Comparison of ENCODE assay signal across 8 mouse cellular contexts in genomic region chr10:45800070-45800851, GRCm38 (mm10).
DNase-seq lines count a peak whose midpoint lies in the region; ATAC-seq and TF ChIP-seq lines count a peak whose summit lies in the region.

No protein-coding gene starts in this region.

- peaks cover 3% of the 10 kb centered on the region; the same call in 1 of the 2 replicates for H3K4me1 ChIP-seq in embryonic facial prominence, embryonic 13.5 days
- H3K4me1 ChIP-seq in liver, postnatal 0 days (ENCODE audit: insufficient read depth): no peaks in the 10 kb centered on the region

- no peaks in the 10 kb centered on the region for H3K36me3 ChIP-seq in embryonic facial prominence, embryonic 13.5 days
- H3K36me3 ChIP-seq in liver, postnatal 0 days (replicated peaks; ENCODE audit: insufficient read depth, low read length): no peaks in the 10 kb centered on the region

- peak; percentile 73 for TF ChIP-seq CTCF in liver, postnatal 0 days (IDR thresholded peaks at IDR 0.05; ENCODE audit: low read depth)

- no peak for TF ChIP-seq EP300 in liver, postnatal 0 days (IDR thresholded peaks at IDR 0.05; ENCODE audit: low read depth)

- peak overlapping the region; percentile 22; the same call in 1 of the 2 replicates for H3K4me2 ChIP-seq in embryonic facial prominence, embryonic 13.5 days
- no peak overlapping the region; the same call in 1 of the 2 replicates for H3K4me2 ChIP-seq in liver, postnatal 0 days (ENCODE audit: low read depth, low read length)

- 36% methylated on average over 12 of the region's 12 CpGs for WGBS in embryonic facial prominence, embryonic 13.5 days
- WGBS in liver, postnatal 0 days (ENCODE audit: insufficient replicate concordance): 38% methylated on average over 12 of the region's 12 CpGs

- ATAC-seq in embryonic facial prominence, embryonic 13.5 days (ENCODE audit: insufficient number of reproducible peaks, insufficient read depth, low FRiP score, low TSS enrichment, low read depth): no peak
- ATAC-seq in liver, postnatal 0 days: no peak

- no peaks in the 10 kb centered on the region for H3K9me3 ChIP-seq in embryonic facial prominence, embryonic 13.5 days
- no peaks in the 10 kb centered on the region for H3K9me3 ChIP-seq in liver, postnatal 0 days (ENCODE audit: low read length)

- H3K9ac ChIP-seq in embryonic facial prominence, embryonic 13.5 days: no peak overlapping the region
- H3K9ac ChIP-seq in liver, postnatal 0 days (replicated peaks): no peak overlapping the region

- peak; percentile 62 for DNase-seq in adrenal gland, postnatal 10 days
- DNase-seq in adrenal gland, postnatal 4 days (ENCODE audit: low spot score in 2 of 2): no peak
- peak; percentile 9 to 50 for DNase-seq in spleen, postnatal 10 days (ENCODE audit: low spot score in 2 of 2)
- DNase-seq in spleen, adult 12 weeks (ENCODE audit: low spot score): no peak
- DNase-seq in kidney, adult 18-20 months: peak; percentile 38
- DNase-seq in liver, postnatal 0 days: peak; percentile 42
- peak; percentile 67 for DNase-seq in right cerebral cortex, postnatal 14 days

- H3K27ac ChIP-seq in embryonic facial prominence, embryonic 13.5 days: no peak overlapping the region
- no peak overlapping the region for H3K27ac ChIP-seq in liver, postnatal 0 days (ENCODE audit: low read depth)

- H3K4me3 ChIP-seq in embryonic facial prominence, embryonic 13.5 days: no peak overlapping the region
- H3K4me3 ChIP-seq in liver, postnatal 0 days (ENCODE audit: low read depth, low read length): no peak overlapping the region

- H3K27me3 ChIP-seq in embryonic facial prominence, embryonic 13.5 days: no peaks in the 10 kb centered on the region
- no peaks in the 10 kb centered on the region for H3K27me3 ChIP-seq in liver, postnatal 0 days (ENCODE audit: insufficient read depth, low read length)

Comparison
In these comparisons a context has a peak if more than half of its experiments do, and no peak if none do; other contexts are left out.
1. DNase-seq: peak in adrenal gland, postnatal 10 days (single experiment), spleen, postnatal 10 days (2 of 2), kidney, adult 18-20 months (single experiment), liver, postnatal 0 days (single experiment) and right cerebral cortex, postnatal 14 days (single experiment); none in adrenal gland, postnatal 4 days (0 of 2) and spleen, adult 12 weeks (single experiment).